Mouse (Mus musculus) neural tube, embryonic 14.5 days (tissue): ENCODE measurements around the gene Rhno1. TPM values are rescaled to one million over a fixed set of nuclear protein-coding genes. Genes with fewer than 3 reads are reported as not detected.

Experiments used
- ATAC-seq: fragments of 200-750 bp; cut with Nextera tagmentation; 2 replicates; pipeline ENCODE4 v1.8.0; 2017; ENCODE audit warnings: low read depth, mild to moderate bottlenecking, moderate TSS enrichment, moderate library complexity
- H3K27ac ChIP-seq: fragments of 300-500 bp; sonication (generic); 2 replicates; pipeline ENCODE4 v1.5.1; 2014; ENCODE audit warnings: low read depth, mild to moderate bottlenecking, control low read depth, low read length, moderate library complexity, mixed read lengths
- H3K27me3 ChIP-seq: fragments of 300-500 bp; sonication (generic); 2 replicates; pipeline ENCODE4 v1.6.1; 2014; ENCODE audit warnings: low read length; ENCODE audit not compliant: control insufficient read depth, insufficient read depth
- H3K36me3 ChIP-seq: fragments of 300-500 bp; sonication (generic); 2 replicates; pipeline ENCODE4 v1.6.1; 2014; ENCODE audit warnings: low read length, mixed read lengths; ENCODE audit not compliant: control insufficient read depth, insufficient read depth
- H3K4me1 ChIP-seq: fragments of 300-500 bp; sonication (generic); 2 replicates; pipeline ENCODE4 v1.6.1; 2014; ENCODE audit warnings: low read length; ENCODE audit not compliant: control insufficient read depth, insufficient read depth
- H3K4me2 ChIP-seq: fragments of 300-500 bp; sonication (generic); 2 replicates; pipeline ENCODE4 v1.6.1; 2014; ENCODE audit warnings: mild to moderate bottlenecking, low read depth, low read length, control low read depth
- H3K4me3 ChIP-seq: fragments of 300-500 bp; sonication (generic); 2 replicates; pipeline ENCODE4 v1.5.1; 2014; ENCODE audit warnings: low read depth, low read length, control low read depth, mixed read lengths
- H3K9ac ChIP-seq: fragments of 300-500 bp; sonication (generic); replicated peaks from 2 replicates; pipeline ENCODE4 v1.6.1; 2014; ENCODE audit warnings: low read depth, mild to moderate bottlenecking, control low read depth, low read length, mixed read lengths
- H3K9me3 ChIP-seq: fragments of 300-500 bp; sonication (generic); 2 replicates; pipeline ENCODE4 v1.6.1; 2016; ENCODE audit warnings: low read length; ENCODE audit not compliant: control insufficient read depth
- WGBS: fragments of 180-500 bp; shearing (Covaris S2); extraction: QIAGEN DNeasy Blood & Tissue Kit; methylation state at CpG from one replicate; pipeline ENCODE4 v1.1.7; 2014; 5-methylcytosine and 5-hydroxymethylcytosine counted together
- polyA plus RNA-seq: library from polyadenylated mRNA; unstranded; fragments of >200 nt; fragmentation: Nextera tagmentation; extraction: Ambion mirVana; gene quantifications from 2 replicates; pipeline ENCODE4 v1.2.1, GENCODE M21; 2014

Rhno1 gene
- polyA plus RNA-seq, 1 experiment from 2014 or later = 76.0 TPM

GRCm38 (mm10) chr6:128314796-128315195, 47.9 kb downstream of the Rhno1 start:
- no peak for ATAC-seq
- no peaks in the 10 kb centered on the region for H3K36me3 ChIP-seq
- H3K4me1 ChIP-seq = no peaks in the 10 kb centered on the region
- H3K4me2 ChIP-seq = no peak overlapping the region
- H3K9me3 ChIP-seq = no peaks in the 10 kb centered on the region
- no peak overlapping the region for H3K4me3 ChIP-seq
- 81% methylated on average over 6 of the region's 6 CpGs for WGBS
- no peak overlapping the region for H3K27ac ChIP-seq
- H3K27me3 ChIP-seq = no peaks in the 10 kb centered on the region
- no peak overlapping the region for H3K9ac ChIP-seq

- Histone ChIP-seq H3K9ac (no peak overlapping the region), H3K4me2 (no peak overlapping the region), H3K27me3 (no peaks in the 10 kb centered on the region), H3K36me3 (no peaks in the 10 kb centered on the region), H3K4me3 (no peak overlapping the region), H3K27ac (no peak overlapping the region), H3K9me3 (no peaks in the 10 kb centered on the region), H3K4me1 (no peaks in the 10 kb centered on the region)
- ATAC-seq = peak; percentile 68; the same call in 1 of the 2 replicates
- 30% methylated on average over 4 of the region's 4 CpGs for WGBS
These were observed 54.4 kb downstream of the Rhno1 start for GRCm38 (mm10) chr6:128308311-128308710.

Other genes with a start within 250 kb of the Rhno1 start
- gene Tspan9, start 219.3 kb downstream of the Rhno1 start, polyA plus RNA-seq = 32.1 and 42.6 TPM in 2 replicates
- 0.24 and 0.57 TPM in 2 replicates for gene Tead4, start 62.1 kb downstream of the Rhno1 start, polyA plus RNA-seq
- 17.7 and 22.4 TPM in 2 replicates for gene Tulp3, start 7.1 kb downstream of the Rhno1 start, polyA plus RNA-seq
- 4.6 and 4.9 TPM in 2 replicates for gene Foxm1, start 56 bp upstream of the Rhno1 start, polyA plus RNA-seq
- 0.19 and 0.66 TPM in 2 replicates for gene Tex52, start 12.5 kb upstream of the Rhno1 start, polyA plus RNA-seq
- gene Gm44596, start 12.6 kb upstream of the Rhno1 start, polyA plus RNA-seq = not detected in 2 replicates
- 10.8 and 13.5 TPM in 2 replicates for gene Nrip2, start 36.4 kb upstream of the Rhno1 start, polyA plus RNA-seq
- gene Itfg2, start 62.0 kb upstream of the Rhno1 start, polyA plus RNA-seq = 42.9 and 45.9 TPM in 2 replicates
- gene Fkbp4, start 75.8 kb upstream of the Rhno1 start, polyA plus RNA-seq = 277 and 319 TPM in 2 replicates
- gene Pzp, start 163.8 kb upstream of the Rhno1 start, polyA plus RNA-seq = 0.12 and 0.43 TPM in 2 replicates
- 3.7 and 4.5 TPM in 2 replicates for gene A2ml1, start 218.7 kb upstream of the Rhno1 start, polyA plus RNA-seq